Mouse (Mus musculus): ENCODE measurements around the gene Tmem38a. TPM values are rescaled to one million over a fixed set of nuclear protein-coding genes. Genes with fewer than 3 reads are reported as not detected.

Gene Tmem38a
- total and polyA plus RNA-seq, 3 experiments = 0.92 to 3.0 TPM; not detected in 1

DNA sequence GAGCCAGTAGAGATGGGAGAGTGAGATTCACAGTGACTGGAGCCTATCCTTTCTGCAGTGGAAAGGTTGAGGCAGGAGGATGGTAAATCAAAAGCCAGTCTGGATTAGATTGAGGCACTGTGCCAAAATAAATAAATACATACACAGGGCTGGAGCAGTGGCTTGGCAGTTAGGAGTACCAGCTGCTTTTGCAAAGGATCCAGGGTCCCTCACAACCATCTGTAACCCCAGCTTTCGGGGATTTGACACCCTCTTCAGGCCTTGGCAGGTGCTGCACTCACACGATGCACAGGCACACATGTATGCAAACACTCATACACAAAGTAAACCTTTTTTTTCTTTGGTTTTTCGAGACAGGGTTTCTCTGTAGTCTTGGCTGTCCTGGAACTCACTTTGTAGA, 5.4 kb downstream of the Tmem38a start:
- H3K4me1 ChIP-seq (ENCODE audit: control insufficient read depth in 1 of 2, insufficient read depth in 2 of 2, low read length in 2 of 2) = peaks cover 0 to 8% of the 10 kb centered on the region in 2 experiments; a peak in 2 of 4 replicates
- H3K79me2 ChIP-seq (ENCODE audit: control insufficient read depth, insufficient read depth, low read length, poor library complexity) = no peaks in the 10 kb centered on the region
- no peak overlapping the region for H3K4me3 ChIP-seq (ENCODE audit: control insufficient read depth in 1 of 2, insufficient read depth in 1 of 2, low read depth in 2 of 2, low read length in 2 of 2)
- no peaks in the 10 kb centered on the region for H3K36me3 ChIP-seq (ENCODE audit: control insufficient read depth in 1 of 2, insufficient read depth in 2 of 2, low read length in 2 of 2)
- H3K27ac ChIP-seq (ENCODE audit: control insufficient read depth, low read depth, low read length) = no peak overlapping the region
- TF ChIP-seq POLR2AphosphoS5 (IDR thresholded peaks at IDR 0.05; ENCODE audit: borderline replicate concordance, low read depth, low read length) (no peak), ZKSCAN1 (IDR thresholded peaks at IDR 0.05; ENCODE audit: low read depth, low read length) (no peak), MAZ (IDR thresholded peaks at IDR 0.05; ENCODE audit: low read depth, low read length) (no peak), E2F4 (IDR thresholded peaks at IDR 0.05; ENCODE audit: borderline replicate concordance, low read depth, low read length) (no peak), GABPA (IDR thresholded peaks at IDR 0.05; ENCODE audit: low read depth, low read length) (no peak), RCOR1 (IDR thresholded peaks at IDR 0.05; ENCODE audit: low read depth, low read length) (no peak), RAD21 (IDR thresholded peaks at IDR 0.05; ENCODE audit: low read depth, low read length) (no peak), ELF1 (IDR thresholded peaks at IDR 0.05; ENCODE audit: low read depth, low read length) (no peak), MXI1 (IDR thresholded peaks at IDR 0.05; ENCODE audit: low read depth, low read length) (no peak), MAX (IDR thresholded peaks at IDR 0.05; ENCODE audit: low read length) (no peak)
- no peak for DNase-seq (ENCODE audit: low read depth, low spot score)
- no peaks in the 10 kb centered on the region for H3K27me3 ChIP-seq (ENCODE audit: control insufficient read depth in 1 of 2, insufficient read depth in 2 of 2, low read length in 2 of 2)
- no peaks in the 10 kb centered on the region for H3K9me3 ChIP-seq (replicated peaks; ENCODE audit: insufficient read depth, low read length)
- H3K9ac ChIP-seq (ENCODE audit: control insufficient read depth, low read depth, low read length, poor library complexity, severe bottlenecking) = no peak overlapping the region

DNA sequence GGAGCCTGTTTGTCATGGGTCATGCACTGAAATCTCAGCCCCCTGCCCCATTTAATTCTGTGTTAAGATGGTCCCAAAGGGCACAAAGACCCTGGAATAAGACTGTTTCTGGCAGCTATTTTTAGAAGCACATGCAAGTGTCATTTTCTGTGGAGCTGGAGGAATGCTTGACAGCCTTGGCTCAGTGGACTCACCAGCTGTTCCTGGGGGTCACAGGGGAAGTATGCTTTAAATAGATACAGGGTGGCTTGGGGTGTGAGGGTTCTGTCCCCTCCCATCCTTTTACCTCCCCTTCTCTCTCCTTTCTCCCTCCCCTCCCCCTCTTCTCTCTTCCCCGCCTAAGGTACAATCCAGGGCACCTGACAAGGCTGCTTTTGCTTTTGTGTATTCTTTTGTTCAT, 6.1 kb downstream of the Tmem38a start:
- Histone ChIP-seq H3K79me2 (ENCODE audit: control insufficient read depth, insufficient read depth, low read length, poor library complexity) (no peaks in the 10 kb centered on the region), H3K9me3 (replicated peaks; ENCODE audit: insufficient read depth, low read length) (no peaks in the 10 kb centered on the region), H3K27ac (ENCODE audit: control insufficient read depth, low read depth, low read length) (no peak overlapping the region), H3K9ac (ENCODE audit: control insufficient read depth, low read depth, low read length, poor library complexity, severe bottlenecking) (no peak overlapping the region), H3K27me3 (ENCODE audit: control insufficient read depth in 1 of 2, insufficient read depth in 2 of 2, low read length in 2 of 2) (no peaks in the 10 kb centered on the region), H3K4me1 (ENCODE audit: control insufficient read depth in 1 of 2, insufficient read depth in 2 of 2, low read length in 2 of 2) (peaks cover 0 to 5% of the 10 kb centered on the region in 2 experiments; a peak in 1 of 4 replicates), H3K36me3 (ENCODE audit: control insufficient read depth in 1 of 2, insufficient read depth in 2 of 2, low read length in 2 of 2) (no peaks in the 10 kb centered on the region), H3K4me3 (ENCODE audit: control insufficient read depth in 1 of 2, insufficient read depth in 1 of 2, low read depth in 2 of 2, low read length in 2 of 2) (no peak overlapping the region)
- no peak for TF ChIP-seq MAZ (IDR thresholded peaks at IDR 0.05; ENCODE audit: low read depth, low read length)
- TF ChIP-seq RAD21 (IDR thresholded peaks at IDR 0.05; ENCODE audit: low read depth, low read length) = no peak
- no peak for TF ChIP-seq E2F4 (IDR thresholded peaks at IDR 0.05; ENCODE audit: borderline replicate concordance, low read depth, low read length)
- TF ChIP-seq UBTF (IDR thresholded peaks at IDR 0.05; ENCODE audit: borderline replicate concordance, insufficient read depth, low read depth, low read length) = no peak
- no peak for TF ChIP-seq POLR2A (IDR thresholded peaks at IDR 0.05; ENCODE audit: control insufficient read depth in 1 of 2, insufficient read depth in 1 of 2, low read depth in 1 of 2, low read length in 2 of 2, poor library complexity in 1 of 2)
- TF ChIP-seq HCFC1 (IDR thresholded peaks at IDR 0.05; ENCODE audit: low read depth, low read length) = no peak
- TF ChIP-seq NELFE (IDR thresholded peaks at IDR 0.05; ENCODE audit: low read depth, low read length) = no peak
- TF ChIP-seq MYC (IDR thresholded peaks at IDR 0.05; ENCODE audit: low read depth, low read length) = no peak
- TF ChIP-seq USF1 (IDR thresholded peaks at IDR 0.05; ENCODE audit: low read depth, low read length) = no peak
- no peak for TF ChIP-seq SIN3A (IDR thresholded peaks at IDR 0.05; ENCODE audit: low read length)
- TF ChIP-seq MXI1 (IDR thresholded peaks at IDR 0.05; ENCODE audit: low read depth, low read length) = no peak
- TF ChIP-seq POLR2AphosphoS5 (IDR thresholded peaks at IDR 0.05; ENCODE audit: borderline replicate concordance, low read depth, low read length) = no peak
- TF ChIP-seq ETS1 (IDR thresholded peaks at IDR 0.05; ENCODE audit: low read depth, low read length) = no peak
- TF ChIP-seq NRF1 (IDR thresholded peaks at IDR 0.05; ENCODE audit: insufficient read depth, low read depth, low read length, poor library complexity, severe bottlenecking) = no peak
- no peak for TF ChIP-seq SMC3 (IDR thresholded peaks at IDR 0.05; ENCODE audit: low read depth, low read length)
- no peak for DNase-seq (ENCODE audit: low read depth, low spot score)

All from MEL (cell line).